Mouse (Mus musculus) Patski (cell line): ENCODE results near the gene Fam169b. TPM values are rescaled to one million over a fixed set of nuclear protein-coding genes. Genes with fewer than 3 reads are reported as not detected.
A peak's percentile ranks its signal among the peaks of the same experiment; 100 is the strongest.
"Not testable (repeated sequence)": the region's sequence is repeated elsewhere in the genome, so short reads cannot be mapped to it uniquely, and the experiment has no call there.

Experiments
- ATAC-seq: fragments of 100-300 bp; one replicate; pipeline ENCODE4 v1.8.0; 2021
- CTCF ChIA-PET: fragments of 350-600 bp; sonication (Branson Sonifier 250); formaldehyde crosslinking; loops from one replicate; lab custom pipeline; 2022; ENCODE audit warnings: inconsistent platforms; lab: Charles Lee
- POLR2A ChIA-PET: fragments of 350-600 bp; sonication (Branson Sonifier 250); formaldehyde crosslinking; loops from one replicate; lab custom pipeline; 2022; ENCODE audit warnings: antibody characterized with exemption, inconsistent platforms; lab: Charles Lee
- DNase-seq: peaks from one replicate; pipeline ENCODE4 v3.0.0-alpha.2; 2011; ENCODE audit warnings: low read depth, low spot score
- H3K27me3 ChIP-seq: fragments of 371-371 bp; one replicate; pipeline ENCODE4 v1.5.1; 2021
- CTCF ChIP-seq: fragments of 100-300 bp; IDR thresholded peaks from one replicate; pipeline ENCODE4 v1.5.1; 2021
- in situ Hi-C: fragments of 300-500 bp; cut with MboI; formaldehyde crosslinking; loops from 3 replicates; pipeline ENCODE4 v1.11.1; 2018; ENCODE audit warnings: low pct_unique_long_range_greater_than_20kb, mixed read lengths
- polyA plus RNA-seq: library from polyadenylated mRNA; unstranded; gene quantifications from one replicate; pipeline ENCODE4 v1.2.3, GENCODE M21; 2021

Gene Fam169b
- polyA plus RNA-seq, 1 experiment from 2014 or later: 0.40 TPM

DNA sequence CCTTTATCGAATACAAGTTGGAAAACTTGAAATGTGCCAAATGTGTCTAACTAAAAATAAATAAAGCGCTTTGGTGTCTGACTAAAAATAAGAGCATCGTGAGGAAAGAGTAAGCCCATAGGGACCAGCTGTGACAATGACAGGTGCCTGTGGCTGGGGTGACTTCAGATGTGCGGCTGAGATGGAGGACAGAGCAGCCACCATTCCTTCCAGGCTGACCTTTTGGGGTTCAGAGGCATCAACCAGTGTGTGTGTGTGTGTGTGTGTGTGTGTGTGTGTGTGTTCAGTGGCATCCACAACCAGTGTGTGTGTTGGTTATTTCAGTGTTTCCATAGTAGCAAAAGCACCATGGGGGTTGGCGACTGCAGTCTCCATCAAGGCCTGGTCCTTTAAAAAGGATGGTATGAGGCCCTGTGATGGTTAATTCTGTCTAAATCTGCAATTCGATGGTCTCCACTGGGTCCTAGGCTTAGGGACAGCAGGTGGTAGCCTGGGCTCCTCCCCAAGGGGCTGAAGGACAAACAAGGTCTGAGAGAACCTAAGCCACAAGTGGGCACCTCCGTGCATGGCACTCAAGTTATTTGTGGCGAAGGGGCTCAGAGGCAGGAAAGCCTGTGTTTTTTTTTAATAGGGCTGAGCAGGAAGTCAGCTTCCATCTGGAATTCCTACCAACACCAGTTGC, 10.2 kb upstream of the Fam169b start:
- no peak for ATAC-seq
- H3K27me3 ChIP-seq: no peaks in the 10 kb centered on the region
- no peak for TF ChIP-seq CTCF
- DNase-seq: no peak
- in situ Hi-C loops: no loop called here
- ChIA-PET POLR2A (no interaction called here), CTCF (no interaction called here)

DNA sequence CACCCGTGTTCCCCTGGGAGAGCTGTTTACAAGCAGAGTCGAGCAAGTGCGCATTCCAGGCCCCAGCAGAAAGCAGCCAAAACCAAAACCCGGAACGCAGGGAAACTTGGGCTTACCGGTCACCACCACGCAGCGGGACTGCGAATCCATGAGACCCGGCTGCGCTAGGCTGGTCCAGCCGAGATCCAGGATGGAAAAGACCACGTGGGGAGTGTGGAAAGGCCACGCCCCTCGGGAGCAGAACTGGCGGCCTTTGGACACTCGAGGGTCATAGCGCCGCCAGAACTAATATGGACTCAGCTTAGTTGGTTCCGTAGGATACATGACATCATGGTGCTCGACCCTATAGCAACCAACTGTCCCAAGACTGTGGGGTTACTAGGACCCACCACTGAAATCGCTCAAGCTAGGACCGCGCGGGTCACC, 9.6 kb upstream of the Fam169b start, which contains the start of gene Pgpep1l:
Gene Pgpep1l (minus strand): TSS at position 206 of the 426 bp plus-strand sequence.
- TF ChIP-seq CTCF: no peak
- ATAC-seq: no peak
- in situ Hi-C loops: no loop called here
- CTCF ChIA-PET: no interaction called here
- H3K27me3 ChIP-seq: no peaks in the 10 kb centered on the region
- DNase-seq: no peak
- POLR2A ChIA-PET: no interaction called here

DNA sequence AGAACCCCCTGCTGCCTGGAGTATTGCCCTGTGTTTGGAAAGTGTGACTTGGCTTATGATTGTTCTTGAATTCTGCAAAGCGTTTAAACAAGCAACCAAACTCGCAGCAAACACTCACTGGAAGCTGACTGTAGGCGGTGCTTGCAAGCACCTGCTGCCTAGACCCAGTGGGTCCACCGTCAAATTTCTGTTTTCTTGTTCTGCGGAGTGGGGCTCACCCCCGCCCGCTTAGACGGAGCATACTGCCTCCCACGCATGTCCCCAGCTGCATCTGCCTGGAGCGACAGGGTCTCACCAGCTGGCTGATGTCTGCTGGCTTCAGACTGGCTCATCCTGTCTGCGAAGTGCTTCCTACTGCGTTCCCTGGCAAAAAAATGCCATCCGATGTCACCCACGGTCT, 9.1 kb upstream of the Fam169b start:
- no peak for TF ChIP-seq CTCF
- ChIA-PET POLR2A (interaction anchor here (0.6 kb wide), 1 partner anchor 22 kb away, joined by 3 read pairs; no protein-coding TSS in a partner anchor), CTCF (no interaction called here)
- H3K27me3 ChIP-seq: no peaks in the 10 kb centered on the region
- ATAC-seq (no peak), DNase-seq (no peak)
- in situ Hi-C loops: no loop called here

DNA sequence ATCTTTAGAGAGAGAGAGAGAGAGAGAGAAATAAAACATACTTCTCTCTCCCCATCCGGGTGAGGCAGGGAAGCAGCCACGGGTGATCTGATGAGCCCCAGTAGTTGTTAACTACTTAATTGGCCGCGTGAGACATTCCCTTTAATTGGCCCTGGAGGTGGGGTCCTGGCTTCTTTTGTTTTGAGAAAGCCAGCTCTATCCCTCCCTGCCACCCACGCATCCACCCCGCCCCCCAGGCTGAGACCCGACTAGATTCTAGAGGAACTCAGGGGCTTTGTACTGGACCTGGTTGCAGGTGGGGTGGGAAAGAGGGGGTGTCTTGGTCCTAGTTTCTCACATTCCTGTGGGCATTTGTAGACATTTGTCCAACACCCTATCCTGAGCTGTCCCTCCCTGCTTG, 8.2 kb upstream of the Fam169b start:
- DNase-seq (no peak), ATAC-seq (no peak)
- ChIA-PET POLR2A (interaction anchor here (0.6 to 0.9 kb wide), 2 partner anchors 10 to 264 kb away, joined by 3 read pairs; no protein-coding TSS in a partner anchor), CTCF (no interaction called here)
- in situ Hi-C loops: no loop called here
- H3K27me3 ChIP-seq: no peaks in the 10 kb centered on the region
- no peak for TF ChIP-seq CTCF

DNA sequence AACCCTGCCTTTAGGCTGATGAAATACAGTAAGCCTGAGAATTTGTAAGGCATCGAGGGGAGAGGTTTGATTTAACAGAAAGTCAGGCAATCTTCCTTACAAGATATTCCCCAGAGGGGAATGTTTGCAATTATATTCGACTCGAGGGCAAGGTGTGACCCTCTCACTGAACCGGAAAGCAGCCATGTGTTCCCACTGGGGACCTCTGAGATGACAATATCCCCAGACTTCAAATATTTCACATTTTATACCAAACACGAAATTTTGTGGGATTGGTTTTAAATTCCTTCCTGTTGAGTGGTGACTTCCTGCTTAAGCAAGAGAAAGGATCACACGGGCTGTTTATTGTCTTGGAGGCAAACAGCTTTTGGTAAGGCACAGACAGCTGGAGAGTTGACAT, 6.9 kb upstream of the Fam169b start:
- in situ Hi-C loops: no loop called here
- ChIA-PET POLR2A (interaction anchor here (0.7 to 1.6 kb wide), 2 partner anchors 11 to 341 kb away, joined by 3 to 6 read pairs; no protein-coding TSS in a partner anchor), CTCF (interaction anchor here (1.1 kb wide), 1 partner anchor 44 kb away, joined by 3 read pairs; no protein-coding TSS in a partner anchor)
- no peak for TF ChIP-seq CTCF
- no peaks in the 10 kb centered on the region for H3K27me3 ChIP-seq
- ATAC-seq: no peak
- peak; percentile 38 for DNase-seq

DNA sequence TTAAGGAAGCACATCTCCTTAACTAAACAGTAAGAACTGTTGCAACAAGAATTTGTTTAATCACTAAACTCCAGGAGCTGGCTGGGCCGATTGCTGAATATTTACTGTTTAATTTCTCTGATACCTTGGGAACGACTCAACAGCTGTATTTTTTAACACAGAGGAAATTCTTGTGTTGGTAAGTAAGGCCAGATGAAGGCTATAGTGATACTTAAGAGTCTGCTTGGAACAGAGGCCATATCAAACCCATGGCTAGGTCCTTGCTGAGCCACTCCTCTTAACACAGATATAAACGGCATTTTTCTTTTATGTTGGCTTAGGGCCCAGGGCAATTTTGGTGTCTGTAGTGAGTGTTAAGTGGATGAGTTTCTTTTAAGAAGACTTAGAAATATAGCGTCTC, 3.1 kb upstream of the Fam169b start:
- TF ChIP-seq CTCF: no peak
- in situ Hi-C loops: no loop called here
- ATAC-seq (no peak), DNase-seq (no peak)
- no peaks in the 10 kb centered on the region for H3K27me3 ChIP-seq
- CTCF ChIA-PET: interaction anchor here (1.1 to 1.4 kb wide), 2 partner anchors 12 to 32 kb away, joined by 3 to 4 read pairs; no protein-coding TSS in a partner anchor
- POLR2A ChIA-PET: interaction anchor here (0.7 kb wide), 1 partner anchor 59 kb away, joined by 7 read pairs; no protein-coding TSS in a partner anchor

DNA sequence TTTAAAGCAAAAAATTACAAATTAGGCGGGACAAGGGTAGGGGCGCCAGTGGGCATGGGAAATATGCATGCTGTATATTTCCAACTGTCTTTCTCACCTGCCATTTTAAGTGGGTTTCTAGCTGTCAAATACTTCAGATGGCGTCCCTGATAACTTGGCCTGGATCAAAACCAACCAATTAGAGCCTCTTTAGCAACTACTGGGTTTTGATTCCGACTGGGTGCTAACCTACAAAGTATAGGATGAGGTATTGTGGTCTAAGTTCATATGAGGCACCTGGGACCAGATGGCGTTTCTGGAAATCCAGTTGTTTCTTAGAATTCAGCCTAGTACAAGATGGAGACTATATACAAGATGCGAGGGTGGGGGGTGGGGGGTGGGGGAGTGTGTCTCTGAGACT, 1.8 kb upstream of the Fam169b start:
- DNase-seq (no peak), ATAC-seq (no peak)
- in situ Hi-C loops: no loop called here
- CTCF ChIA-PET: interaction anchor here (2.0 kb wide), 1 partner anchor 41 kb away, joined by 4 read pairs; no protein-coding TSS in a partner anchor
- POLR2A ChIA-PET: no interaction called here
- H3K27me3 ChIP-seq: no peaks in the 10 kb centered on the region
- TF ChIP-seq CTCF: no peak

DNA sequence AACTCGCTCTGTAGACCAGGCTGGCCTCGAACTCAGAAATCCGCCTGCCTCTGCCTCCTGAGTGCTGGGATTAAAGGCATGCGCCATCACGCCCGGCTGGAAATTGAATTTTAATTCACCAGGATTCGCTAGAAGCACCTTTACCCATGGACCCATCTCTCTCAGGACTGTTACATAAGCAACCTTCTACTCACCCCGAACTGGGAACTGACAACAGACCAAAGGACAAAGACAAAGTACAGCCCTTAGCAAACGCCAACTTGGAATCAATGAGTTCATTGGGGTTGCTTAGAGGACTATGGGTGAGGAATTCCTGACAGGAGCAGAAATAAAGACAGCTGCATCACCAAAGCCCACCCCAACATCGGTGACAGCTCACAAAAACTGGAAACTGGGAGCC, 1.0 kb upstream of the Fam169b start:
- ATAC-seq: no peak
- CTCF ChIA-PET: interaction anchor here (2.0 kb wide), 1 partner anchor 42 kb away, joined by 4 read pairs; no protein-coding TSS in a partner anchor
- in situ Hi-C loops: no loop called here
- H3K27me3 ChIP-seq: no peaks in the 10 kb centered on the region
- no peak for DNase-seq
- POLR2A ChIA-PET: no interaction called here
- TF ChIP-seq CTCF: no peak

DNA sequence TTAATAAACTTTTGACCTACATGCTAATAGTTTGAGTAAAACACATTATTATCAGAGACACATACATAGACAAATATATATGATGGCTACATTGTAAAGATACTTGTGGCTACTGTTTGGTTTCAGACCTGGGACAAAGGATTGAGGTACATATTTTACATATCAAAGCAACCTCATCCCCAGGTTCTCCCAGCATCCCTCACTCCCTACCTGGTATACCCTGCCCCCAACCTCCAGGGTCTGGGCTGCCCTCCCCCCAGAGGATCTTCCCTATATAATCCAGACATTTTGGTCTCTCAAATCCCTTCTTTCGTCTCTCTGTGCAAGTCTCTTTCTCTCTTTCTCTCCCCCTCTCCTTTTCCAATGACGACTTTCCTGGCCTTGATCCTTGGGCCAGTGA, 579 bp downstream of the Fam169b start:
- ChIA-PET POLR2A (interaction anchor here (0.6 kb wide), 1 partner anchor 86 kb away, joined by 7 read pairs; no protein-coding TSS in a partner anchor), CTCF (no interaction called here)
- DNase-seq (no peak), ATAC-seq (no peak)
- no peaks in the 10 kb centered on the region for H3K27me3 ChIP-seq
- in situ Hi-C loops: no loop called here
- no peak for TF ChIP-seq CTCF

DNA sequence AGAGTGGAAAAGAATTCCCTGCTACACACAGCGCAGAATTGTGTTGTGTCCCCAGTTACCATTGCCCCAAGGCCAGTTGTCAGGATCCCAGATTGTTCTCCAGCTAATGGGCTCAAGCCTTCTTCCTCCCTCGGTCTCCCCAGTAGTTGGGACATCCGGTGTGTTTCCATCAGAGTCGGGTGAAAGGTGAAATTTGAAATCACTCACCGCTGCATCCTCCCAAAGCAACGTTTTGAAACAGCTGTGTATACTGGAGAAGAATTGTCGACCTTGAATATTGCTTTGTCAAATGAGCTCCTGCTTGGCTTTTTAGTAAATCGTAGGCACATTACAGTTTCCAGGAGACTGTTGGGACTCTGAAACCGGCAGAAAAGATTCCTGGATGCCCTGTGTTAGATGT, 1.3 kb downstream of the Fam169b start:
- ATAC-seq: no peak
- TF ChIP-seq CTCF: no peak
- in situ Hi-C loops: no loop called here
- no peaks in the 10 kb centered on the region for H3K27me3 ChIP-seq
- ChIA-PET CTCF (no interaction called here), POLR2A (interaction anchor here (0.6 to 0.7 kb wide), 2 partner anchors 44 to 87 kb away, joined by 6 to 7 read pairs; no protein-coding TSS in a partner anchor)
- DNase-seq: no peak

DNA sequence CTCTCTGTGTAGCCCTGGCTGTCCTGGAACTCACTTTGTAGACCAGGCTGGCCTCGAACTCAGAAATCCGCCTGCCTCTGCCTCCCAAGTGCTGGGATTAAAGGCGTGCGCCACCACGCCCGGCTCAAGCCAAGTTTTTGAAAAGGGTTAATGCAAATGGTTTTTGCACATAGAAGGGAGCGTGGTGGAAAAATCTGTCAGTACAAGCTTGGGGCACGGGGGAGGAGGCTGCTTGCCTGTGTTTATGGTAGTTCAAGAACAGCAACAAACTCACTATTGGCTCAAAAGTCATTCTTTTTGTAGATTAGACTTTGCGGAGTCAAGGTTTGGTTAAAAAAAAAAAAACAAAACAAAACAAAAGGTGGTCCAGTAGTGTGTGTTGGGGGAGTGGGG, 1.8 kb downstream of the Fam169b start:
- POLR2A ChIA-PET: interaction anchor here (0.7 kb wide), 1 partner anchor 44 kb away, joined by 6 read pairs; no protein-coding TSS in a partner anchor
- CTCF ChIA-PET, H3K27me3 ChIP-seq, DNase-seq, in situ Hi-C loops, ATAC-seq: not testable (repeated sequence)
